7 mouse cellular contexts compared by ENCODE assay signal in genomic region chr12:100726651-100727050, GRCm38 (mm10). TPM values are rescaled to one million over a fixed set of nuclear protein-coding genes. Genes with fewer than 3 reads are reported as not detected.
A peak's percentile ranks its signal among the peaks of the same experiment; 100 is the strongest.
DNase-seq lines count a peak whose midpoint lies in the region; ATAC-seq lines count a peak whose summit lies in the region.

TSS of gene Rps6ka5 (minus strand) at chr12:100726983.

- DNase-seq in liver, embryonic 11.5 days (ENCODE audit: low spot score) = no peak
- DNase-seq in liver = no peak
- DNase-seq in heart, adult 18-20 months = no peak
- no peak for DNase-seq in layer of hippocampus, postnatal 14 days (ENCODE audit: low spot score in 2 of 2)
- no peak for DNase-seq in right cerebral cortex, postnatal 10 days (ENCODE audit: low spot score in 2 of 2)
- DNase-seq in urinary bladder, adult 2 months (ENCODE audit: low spot score) = no peak

- H3K4me2 ChIP-seq in liver, embryonic 11.5 days = peak within 1 kb of the TSS; percentile 94
- H3K4me2 ChIP-seq in midbrain, embryonic 16.5 days (ENCODE audit: low read length) = peak within 1 kb of the TSS; percentile 62

- H3K27me3 ChIP-seq in liver, embryonic 11.5 days (replicated peaks; ENCODE audit: control insufficient read depth, insufficient read depth, low read length) = no peaks in the 10 kb centered on the region
- no peaks in the 10 kb centered on the region; the same call in 1 of the 2 replicates for H3K27me3 ChIP-seq in midbrain, embryonic 16.5 days (ENCODE audit: control insufficient read depth, insufficient read depth, low read depth, low read length)

- no peak within 1 kb of the TSS for H3K9ac ChIP-seq in liver, embryonic 11.5 days (ENCODE audit: low read depth, low read length)
- H3K9ac ChIP-seq in midbrain, embryonic 16.5 days (ENCODE audit: low read depth, low read length) = no peak within 1 kb of the TSS

- 91% methylated on average over 4 of the region's 4 CpGs for WGBS in liver, embryonic 11.5 days
- WGBS in midbrain, embryonic 16.5 days = 96% methylated on average over 4 of the region's 4 CpGs

- ATAC-seq in liver, embryonic 11.5 days (replicated peaks; ENCODE audit: low FRiP score) = no peak
- no peak for ATAC-seq in midbrain, embryonic 16.5 days

- no peak within 1 kb of the TSS for H3K4me3 ChIP-seq in liver, embryonic 11.5 days (ENCODE audit: low read depth, low read length)
- H3K4me3 ChIP-seq in midbrain, embryonic 16.5 days (ENCODE audit: low read depth, low read length) = peak within 1 kb of the TSS; percentile 91; the same call in 1 of the 2 replicates

- no peaks in the 10 kb centered on the region for H3K9me3 ChIP-seq in liver, embryonic 11.5 days (ENCODE audit: control insufficient read depth, low read length)
- H3K9me3 ChIP-seq in midbrain, embryonic 16.5 days (replicated peaks; ENCODE audit: control insufficient read depth, low read length, poor library complexity, severe bottlenecking) = no peaks in the 10 kb centered on the region

- no peaks in the 10 kb centered on the region for H3K36me3 ChIP-seq in liver, embryonic 11.5 days (ENCODE audit: control insufficient read depth, insufficient read depth, low read length)
- no peaks in the 10 kb centered on the region for H3K36me3 ChIP-seq in midbrain, embryonic 16.5 days (ENCODE audit: control insufficient read depth, insufficient read depth, low read length)

- no peak within 1 kb of the TSS for H3K27ac ChIP-seq in liver, embryonic 11.5 days (ENCODE audit: low read depth, low read length)
- no peak within 1 kb of the TSS for H3K27ac ChIP-seq in midbrain, embryonic 16.5 days (ENCODE audit: low read length)

- H3K4me1 ChIP-seq in liver, embryonic 11.5 days (replicated peaks; ENCODE audit: control insufficient read depth, insufficient read depth, low read length) = peaks cover 5% of the 10 kb centered on the region; the same call in 1 of the 2 replicates
- peaks cover 13% of the 10 kb centered on the region for H3K4me1 ChIP-seq in midbrain, embryonic 16.5 days (ENCODE audit: control insufficient read depth, insufficient read depth, low read length)

RNA-seq across cellular contexts. Expression of gene Rps6ka5, which starts in this region (rescaled TPM):
- 2.5 and 3.0 TPM in 2 replicates for polyA plus RNA-seq in liver, embryonic 11.5 days (2014; fragmentation: Nextera tagmentation; extraction: Ambion mirVana)
- total RNA-seq in heart, adult 18-20 months (2021) = 10 to 100 TPM; 10.2 to 11.3 TPM
- 10 to 100 TPM; 17.1 to 17.6 TPM for total RNA-seq in layer of hippocampus, postnatal 14 days (2021)
- 6.8 and 7.0 TPM in 2 replicates for polyA plus RNA-seq in midbrain, embryonic 16.5 days (2015; fragmentation: Nextera tagmentation; extraction: Ambion mirVana)
- 5.2 and 7.2 TPM in 2 replicates for polyA plus RNA-seq in urinary bladder, adult 2 months (2012; rRNA removed)
